Mouse (Mus musculus): ENCODE results near the gene Osbpl10. TPM values are rescaled to one million over a fixed set of nuclear protein-coding genes. Genes with fewer than 3 reads are reported as not detected.
"Not testable (repeated sequence)": the region's sequence is repeated elsewhere in the genome, so short reads cannot be mapped to it uniquely, and the experiment has no call there.

Osbpl10 gene
- polyA plus RNA-seq, 1 experiment from 2014 or later, result 1.4 TPM

GRCm38 (mm10) chr9:115245092-115245491 lies 266.7 kb downstream of the Osbpl10 start:
- Histone ChIP-seq H3K36me3 (ENCODE audit: control insufficient read depth, insufficient read depth, low read length) (peaks cover 25% of the 10 kb centered on the region), H3K27ac (ENCODE audit: low read depth, low read length) (no peak overlapping the region), H3K27me3 (ENCODE audit: control insufficient read depth, insufficient read depth, low read length) (no peaks in the 10 kb centered on the region), H3K4me1 (ENCODE audit: control insufficient read depth, insufficient read depth, low read length) (no peaks in the 10 kb centered on the region), H3K4me2 (ENCODE audit: low read depth) (no peak overlapping the region), H3K4me3 (ENCODE audit: low read depth, low read length) (no peak overlapping the region), H3K9ac (ENCODE audit: low read length) (no peak overlapping the region), H3K9me3 (ENCODE audit: control insufficient read depth, low read length) (no peaks in the 10 kb centered on the region)
- ATAC-seq (ENCODE audit: insufficient read depth, low FRiP score, low TSS enrichment), result no peak
- WGBS, result 92% methylated on average over 6 of the region's 6 CpGs
- no peak for DNase-seq (ENCODE audit: low spot score)

GRCm38 (mm10) chr9:115249145-115249544 lies 270.8 kb downstream of the Osbpl10 start:
- Histone ChIP-seq H3K9ac (ENCODE audit: low read length) (no peak overlapping the region), H3K4me3 (ENCODE audit: low read depth, low read length) (no peak overlapping the region), H3K27me3 (ENCODE audit: control insufficient read depth, insufficient read depth, low read length) (no peaks in the 10 kb centered on the region), H3K4me1 (ENCODE audit: control insufficient read depth, insufficient read depth, low read length) (no peaks in the 10 kb centered on the region), H3K27ac (ENCODE audit: low read depth, low read length) (no peak overlapping the region), H3K36me3 (ENCODE audit: control insufficient read depth, insufficient read depth, low read length) (peaks cover 20% of the 10 kb centered on the region), H3K4me2 (ENCODE audit: low read depth) (no peak overlapping the region), H3K9me3 (ENCODE audit: control insufficient read depth, low read length) (no peaks in the 10 kb centered on the region)
- WGBS, result 90% methylated on average over 5 of the region's 5 CpGs
- DNase-seq (ENCODE audit: low spot score), result no peak
- ATAC-seq (ENCODE audit: insufficient read depth, low FRiP score, low TSS enrichment), result no peak

GRCm38 (mm10) chr9:115257733-115258286 lies 279.4 kb downstream of the Osbpl10 start:
- Histone ChIP-seq H3K4me1 (ENCODE audit: control insufficient read depth, insufficient read depth, low read length) (no peaks in the 10 kb centered on the region), H3K27ac (ENCODE audit: low read depth, low read length) (no peak overlapping the region), H3K27me3 (ENCODE audit: control insufficient read depth, insufficient read depth, low read length) (no peaks in the 10 kb centered on the region), H3K4me3 (ENCODE audit: low read depth, low read length) (no peak overlapping the region), H3K9ac (ENCODE audit: low read length) (no peak overlapping the region), H3K9me3 (ENCODE audit: control insufficient read depth, low read length) (no peaks in the 10 kb centered on the region), H3K4me2 (ENCODE audit: low read depth) (no peak overlapping the region), H3K36me3 (ENCODE audit: control insufficient read depth, insufficient read depth, low read length) (peaks cover 7% of the 10 kb centered on the region)
- DNase-seq (ENCODE audit: low spot score), result no peak
- WGBS, result 85% methylated on average over 6 of the region's 6 CpGs
- ATAC-seq (ENCODE audit: insufficient read depth, low FRiP score, low TSS enrichment), result no peak

- Histone ChIP-seq H3K4me3 (ENCODE audit: low read depth, low read length) (no peak overlapping the region), H3K36me3 (ENCODE audit: control insufficient read depth, insufficient read depth, low read length) (no peaks in the 10 kb centered on the region), H3K27ac (ENCODE audit: low read depth, low read length) (no peak overlapping the region), H3K4me2 (ENCODE audit: low read depth) (no peak overlapping the region), H3K9me3 (ENCODE audit: control insufficient read depth, low read length) (no peaks in the 10 kb centered on the region), H3K9ac (ENCODE audit: low read length) (no peak overlapping the region), H3K4me1 (ENCODE audit: control insufficient read depth, insufficient read depth, low read length) (no peaks in the 10 kb centered on the region), H3K27me3 (ENCODE audit: control insufficient read depth, insufficient read depth, low read length) (no peaks in the 10 kb centered on the region)
- DNase-seq (ENCODE audit: low spot score) (no peak), ATAC-seq (ENCODE audit: insufficient read depth, low FRiP score, low TSS enrichment) (no peak)
- 94% methylated on average over 4 of the region's 4 CpGs for WGBS
These were observed 281.5 kb downstream of the Osbpl10 start for GRCm38 (mm10) chr9:115259866-115260265.

- H3K27me3 ChIP-seq (ENCODE audit: control insufficient read depth, insufficient read depth, low read length), result no peaks in the 10 kb centered on the region
- H3K9ac ChIP-seq (ENCODE audit: low read length), result no peak overlapping the region
- no peaks in the 10 kb centered on the region for H3K9me3 ChIP-seq (ENCODE audit: control insufficient read depth, low read length)
- no peak overlapping the region for H3K4me3 ChIP-seq (ENCODE audit: low read depth, low read length)
- H3K4me2 ChIP-seq (ENCODE audit: low read depth), result no peak overlapping the region
- DNase-seq (ENCODE audit: low spot score) (no peak), ATAC-seq (ENCODE audit: insufficient read depth, low FRiP score, low TSS enrichment) (no peak)
- WGBS, result 90% methylated on average over 7 of the region's 7 CpGs
- H3K27ac ChIP-seq (ENCODE audit: low read depth, low read length), result no peak overlapping the region
- no peaks in the 10 kb centered on the region for H3K36me3 ChIP-seq (ENCODE audit: control insufficient read depth, insufficient read depth, low read length)
- H3K4me1 ChIP-seq (ENCODE audit: control insufficient read depth, insufficient read depth, low read length), result no peaks in the 10 kb centered on the region
These were observed 282.1 kb downstream of the Osbpl10 start for GRCm38 (mm10) chr9:115260464-115260863.

- no peak overlapping the region for H3K27ac ChIP-seq (ENCODE audit: low read depth, low read length)
- DNase-seq (ENCODE audit: low spot score) (no peak), ATAC-seq (ENCODE audit: insufficient read depth, low FRiP score, low TSS enrichment) (no peak)
- H3K4me3 ChIP-seq (ENCODE audit: low read depth, low read length), result no peak overlapping the region
- H3K4me1 ChIP-seq (ENCODE audit: control insufficient read depth, insufficient read depth, low read length), result no peaks in the 10 kb centered on the region
- no peaks in the 10 kb centered on the region for H3K9me3 ChIP-seq (ENCODE audit: control insufficient read depth, low read length)
- H3K27me3 ChIP-seq (ENCODE audit: control insufficient read depth, insufficient read depth, low read length), result no peaks in the 10 kb centered on the region
- H3K4me2 ChIP-seq (ENCODE audit: low read depth), result no peak overlapping the region
- no peak overlapping the region for H3K9ac ChIP-seq (ENCODE audit: low read length)
- 83% methylated on average over 8 of the region's 8 CpGs for WGBS
- no peaks in the 10 kb centered on the region; the same call in 1 of the 2 replicates for H3K36me3 ChIP-seq (ENCODE audit: control insufficient read depth, insufficient read depth, low read length)
These were observed 283.1 kb downstream of the Osbpl10 start for GRCm38 (mm10) chr9:115261456-115261855.

- Histone ChIP-seq H3K9me3 (ENCODE audit: control insufficient read depth, low read length) (no peaks in the 10 kb centered on the region), H3K4me3 (ENCODE audit: low read depth, low read length) (no peak overlapping the region), H3K9ac (ENCODE audit: low read length) (no peak overlapping the region), H3K36me3 (ENCODE audit: control insufficient read depth, insufficient read depth, low read length) (no peaks in the 10 kb centered on the region; the same call in 1 of the 2 replicates), H3K27ac (ENCODE audit: low read depth, low read length) (no peak overlapping the region), H3K27me3 (ENCODE audit: control insufficient read depth, insufficient read depth, low read length) (no peaks in the 10 kb centered on the region), H3K4me2 (ENCODE audit: low read depth) (no peak overlapping the region), H3K4me1 (ENCODE audit: control insufficient read depth, insufficient read depth, low read length) (no peaks in the 10 kb centered on the region)
- 74% methylated on average over 5 of the region's 5 CpGs for WGBS
- DNase-seq (ENCODE audit: low spot score), result no peak
- ATAC-seq (ENCODE audit: insufficient read depth, low FRiP score, low TSS enrichment), result no peak
These were observed 283.5 kb downstream of the Osbpl10 start for GRCm38 (mm10) chr9:115261896-115262295.

- Histone ChIP-seq H3K9me3 (ENCODE audit: control insufficient read depth, low read length) (no peaks in the 10 kb centered on the region), H3K4me3 (ENCODE audit: low read depth, low read length) (no peak overlapping the region), H3K27ac (ENCODE audit: low read depth, low read length) (no peak overlapping the region), H3K27me3 (ENCODE audit: control insufficient read depth, insufficient read depth, low read length) (no peaks in the 10 kb centered on the region), H3K4me1 (ENCODE audit: control insufficient read depth, insufficient read depth, low read length) (no peaks in the 10 kb centered on the region), H3K9ac (ENCODE audit: low read length) (no peak overlapping the region), H3K4me2 (ENCODE audit: low read depth) (no peak overlapping the region), H3K36me3 (ENCODE audit: control insufficient read depth, insufficient read depth, low read length) (peaks cover 3% of the 10 kb centered on the region; the same call in 1 of the 2 replicates)
- WGBS, result 92% methylated on average over 3 of the region's 3 CpGs
- DNase-seq (ENCODE audit: low spot score) (no peak), ATAC-seq (ENCODE audit: insufficient read depth, low FRiP score, low TSS enrichment) (no peak)
These were observed 293.2 kb downstream of the Osbpl10 start for GRCm38 (mm10) chr9:115271556-115271955.

- H3K27ac ChIP-seq (ENCODE audit: low read depth, low read length); H3K27me3 ChIP-seq (ENCODE audit: control insufficient read depth, insufficient read depth, low read length); H3K36me3 ChIP-seq (ENCODE audit: control insufficient read depth, insufficient read depth, low read length); H3K4me2 ChIP-seq (ENCODE audit: low read depth); H3K4me1 ChIP-seq (ENCODE audit: control insufficient read depth, insufficient read depth, low read length); H3K9me3 ChIP-seq (ENCODE audit: control insufficient read depth, low read length); DNase-seq (ENCODE audit: low spot score); H3K9ac ChIP-seq (ENCODE audit: low read length); ATAC-seq (ENCODE audit: insufficient read depth, low FRiP score, low TSS enrichment); H3K4me3 ChIP-seq (ENCODE audit: low read depth, low read length): not testable (repeated sequence)
- WGBS, result 82% methylated on average over 3 of the region's 5 CpGs
These were observed 294.1 kb downstream of the Osbpl10 start for GRCm38 (mm10) chr9:115272451-115272850.
